14 mouse cellular contexts compared by ENCODE assay signal in the genomic region with DNA sequence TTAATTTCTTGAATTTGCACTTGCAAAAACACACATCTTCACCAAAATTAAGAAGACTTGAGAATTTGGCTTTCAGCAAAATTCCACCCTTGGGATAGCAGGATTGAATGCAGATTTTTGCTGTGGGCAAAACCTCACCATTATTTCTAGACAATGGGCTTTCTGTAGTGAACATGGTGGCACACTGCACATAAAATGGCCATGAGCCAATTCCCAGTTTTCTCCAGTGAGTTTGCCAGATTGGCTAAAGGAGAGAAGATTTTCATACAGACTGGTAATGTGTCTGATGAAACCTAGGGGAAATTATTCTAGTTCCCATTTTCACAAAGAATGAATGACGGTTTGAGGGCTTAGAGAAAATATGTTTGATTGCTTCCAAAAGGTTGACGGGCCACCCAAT.
"Had no signal": no experiment of that assay in that cellular context is flagged by ENCODE, and none has a peak within 500 bp of the region (broad histone marks: within the 10 kb centered on the region; RNA-seq: fewer than 3 reads in every experiment).

No protein-coding gene starts in this region.

- H3K9ac ChIP-seq: limb, embryonic 15.5 days; liver, embryonic 14.5 days; liver, postnatal 0 days; lung, embryonic 14.5 days; midbrain, embryonic 12.5 days; midbrain, embryonic 15.5 days had no signal

- H3K9me3 ChIP-seq: limb, embryonic 15.5 days; midbrain, embryonic 12.5 days; midbrain, embryonic 15.5 days had no signal

- DNase-seq: kidney, postnatal 25 days; layer of hippocampus, adult 9-11 months; liver, postnatal 0 days; thymus, postnatal 25 days had no signal

- H3K27ac ChIP-seq: kidney, postnatal 0 days; layer of hippocampus, adult 2 months; limb, embryonic 15.5 days; liver, embryonic 14.5 days; macrophage; midbrain, embryonic 12.5 days; midbrain, embryonic 15.5 days had no signal

- ATAC-seq: liver, postnatal 0 days; lung, postnatal 0 days; midbrain, embryonic 15.5 days had no signal

- H3K4me2 ChIP-seq: limb, embryonic 15.5 days; liver, embryonic 11.5 days; lung, embryonic 14.5 days; midbrain, embryonic 12.5 days; midbrain, embryonic 15.5 days had no signal

- H3K36me3 ChIP-seq: limb, embryonic 15.5 days; midbrain, embryonic 12.5 days; midbrain, embryonic 15.5 days had no signal

- H3K4me1 ChIP-seq: limb, embryonic 15.5 days; midbrain, embryonic 12.5 days; midbrain, embryonic 15.5 days had no signal

- H3K4me3 ChIP-seq: layer of hippocampus, adult 2 months; limb, embryonic 15.5 days; midbrain, embryonic 12.5 days; midbrain, embryonic 15.5 days had no signal

- H3K27me3 ChIP-seq: limb, embryonic 15.5 days; midbrain, embryonic 12.5 days; midbrain, embryonic 15.5 days had no signal
